Mouse (Mus musculus) erythroblast, embryonic 14.5 days (primary cell): Measurements from ENCODE around the gene Fam129a. TPM values are rescaled to one million over a fixed set of nuclear protein-coding genes. Genes with fewer than 3 reads are reported as not detected.

Source experiments
- H3K27me3 ChIP-seq: 2 replicates; pipeline ENCODE4 v1.6.1; 2012; ENCODE audit warnings: inconsistent platforms; ENCODE audit not compliant: control insufficient read depth
- H3K36me3 ChIP-seq: 2 replicates; pipeline ENCODE4 v1.6.1; 2012; ENCODE audit warnings: mild to moderate bottlenecking, inconsistent platforms; ENCODE audit not compliant: control insufficient read depth
- H3K4me1 ChIP-seq: 2 replicates; pipeline ENCODE4 v1.6.1; 2012; ENCODE audit warnings: inconsistent platforms; ENCODE audit not compliant: control insufficient read depth
- H3K4me3 ChIP-seq: replicated peaks from 2 replicates; pipeline ENCODE3; 2012; ENCODE audit warnings: moderate library complexity, mild to moderate bottlenecking, inconsistent platforms
- H3K9me3 ChIP-seq: 2 replicates; pipeline ENCODE4 v1.6.1; 2012; ENCODE audit warnings: low read length, inconsistent platforms, mixed read lengths; ENCODE audit not compliant: control insufficient read depth
- GATA1 ChIP-seq: IDR thresholded peaks from 2 replicates; pipeline ENCODE4 v1.6.1; 2012; ENCODE audit warnings: low read length, inconsistent platforms, mixed read lengths
- TAL1 ChIP-seq: IDR thresholded peaks from 3 replicates; pipeline ENCODE4 v1.6.1; 2012; ENCODE audit warnings: low read length, inconsistent platforms, mixed read lengths
- polyA plus RNA-seq: library from polyadenylated mRNA; stranded (reverse); fragments of >175 nt; gene quantifications from 2 replicates; pipeline ENCODE4 v1.2.3, GENCODE M21; 2012

Gene Fam129a
- polyA plus RNA-seq, 1 experiment: 0.06 TPM

GRCm38 (mm10) chr1:151754881-151755659 is 184.1 kb downstream of the Fam129a start, which contains the start of gene Edem3:
Gene Edem3 (plus strand): TSS chr1:151755371.
- no peaks in the 10 kb centered on the region for H3K9me3 ChIP-seq
- peak within 1 kb of the TSS; percentile 99 for H3K4me3 ChIP-seq
- H3K27me3 ChIP-seq: no peaks in the 10 kb centered on the region
- peaks cover 4% of the 10 kb centered on the region for H3K36me3 ChIP-seq
- TF ChIP-seq TAL1 (no peak), GATA1 (0 out of 2 replicates have a peak, but pooled peaks have one; percentile 9)
- peaks cover 43% of the 10 kb centered on the region for H3K4me1 ChIP-seq

DNA sequence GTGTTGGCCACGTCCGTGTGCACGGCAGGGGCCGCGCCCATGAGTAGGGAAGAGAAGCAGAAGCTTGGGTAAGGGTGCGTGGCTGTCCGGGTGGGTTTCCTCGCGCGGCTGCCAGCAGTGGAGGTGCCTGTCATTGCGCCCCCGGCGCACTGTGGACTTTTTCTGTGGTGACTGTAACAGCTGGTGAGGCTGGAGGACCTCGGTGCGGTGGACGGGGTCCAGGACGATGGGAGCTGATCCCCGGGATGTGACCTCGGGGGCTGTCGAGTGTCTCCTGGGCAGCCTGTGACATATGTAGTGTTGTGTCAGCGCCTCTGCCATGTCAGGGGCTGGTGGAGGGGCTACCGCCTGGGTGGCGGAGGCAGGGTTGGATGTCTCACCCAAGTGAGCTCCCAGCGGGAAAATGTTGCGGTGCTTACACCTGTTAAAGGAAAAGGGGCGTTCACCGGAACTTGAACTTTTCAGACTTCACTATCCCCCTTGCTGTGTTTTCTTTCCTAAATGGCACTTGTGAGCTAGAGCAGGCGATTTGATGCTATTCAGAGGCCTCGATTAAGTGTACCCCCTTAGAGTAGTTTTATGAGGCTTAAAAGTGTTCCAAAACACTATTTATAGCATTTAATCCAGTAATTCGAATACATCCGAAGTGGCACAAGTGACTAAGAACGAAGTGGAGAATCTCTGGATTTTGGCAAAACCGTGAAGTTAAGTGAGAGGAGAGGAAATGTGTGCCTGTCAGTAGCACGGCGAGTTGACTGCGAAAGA is 184.9 kb downstream of the Fam129a start:
- no peaks in the 10 kb centered on the region for H3K27me3 ChIP-seq

DNA sequence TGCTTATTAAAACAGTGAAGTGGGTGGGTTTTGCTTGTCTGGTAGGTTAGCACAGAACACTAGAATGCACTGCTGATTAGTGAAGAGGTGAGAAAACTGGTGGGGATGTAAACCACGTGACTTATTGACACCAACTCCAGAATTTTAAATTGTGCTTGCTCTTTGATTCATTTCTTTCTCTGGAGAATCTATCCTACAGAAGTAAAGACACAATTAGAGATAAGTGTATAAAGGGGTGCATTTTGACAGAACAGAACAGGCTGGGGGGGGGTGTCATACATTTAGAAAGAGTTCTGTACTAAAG is 185.4 kb downstream of the Fam129a start:
- H3K27me3 ChIP-seq: no peaks in the 10 kb centered on the region
- H3K9me3 ChIP-seq: no peaks in the 10 kb centered on the region
- peaks cover 43% of the 10 kb centered on the region for H3K4me1 ChIP-seq
- H3K36me3 ChIP-seq: peaks cover 13% of the 10 kb centered on the region
- peak overlapping the region; percentile 99 for H3K4me3 ChIP-seq
- TF ChIP-seq TAL1 (no peak), GATA1 (no peak)

More for the DNA sequence above, 184.9 kb downstream of the Fam129a start:
- Histone ChIP-seq H3K36me3 (peaks cover 8% of the 10 kb centered on the region), H3K4me3 (peak overlapping the region; percentile 99), H3K4me1 (peaks cover 43% of the 10 kb centered on the region), H3K9me3 (no peaks in the 10 kb centered on the region)
- no peak for TF ChIP-seq GATA1
- no peak for TF ChIP-seq TAL1

DNA sequence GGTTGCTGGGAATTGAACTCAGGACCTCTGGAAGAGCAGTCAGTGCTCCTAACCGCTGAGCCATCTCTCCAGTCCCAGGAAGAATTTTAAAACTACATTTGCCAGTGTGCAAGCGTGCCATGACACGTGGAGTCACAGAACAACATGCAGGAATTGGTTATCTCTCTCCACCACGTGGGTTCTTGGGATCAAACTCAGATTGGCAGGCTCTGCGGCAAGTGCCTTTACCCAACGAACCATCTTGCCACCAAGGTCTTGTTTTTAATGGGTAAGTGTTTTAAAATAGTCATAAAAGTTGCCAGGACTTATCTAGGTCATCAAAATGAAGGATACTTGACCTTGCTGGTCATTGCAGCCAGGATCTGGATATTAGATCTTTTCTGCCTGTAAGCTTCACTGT is 187.3 kb downstream of the Fam129a start:
- Histone ChIP-seq H3K36me3 (peaks cover 28% of the 10 kb centered on the region), H3K9me3 (no peaks in the 10 kb centered on the region), H3K4me1 (peaks cover 39% of the 10 kb centered on the region), H3K27me3 (no peaks in the 10 kb centered on the region), H3K4me3 (peak overlapping the region; percentile 5)
- TF ChIP-seq TAL1: no peak
- TF ChIP-seq GATA1: no peak; the same call in 1 of the 2 replicates

DNA sequence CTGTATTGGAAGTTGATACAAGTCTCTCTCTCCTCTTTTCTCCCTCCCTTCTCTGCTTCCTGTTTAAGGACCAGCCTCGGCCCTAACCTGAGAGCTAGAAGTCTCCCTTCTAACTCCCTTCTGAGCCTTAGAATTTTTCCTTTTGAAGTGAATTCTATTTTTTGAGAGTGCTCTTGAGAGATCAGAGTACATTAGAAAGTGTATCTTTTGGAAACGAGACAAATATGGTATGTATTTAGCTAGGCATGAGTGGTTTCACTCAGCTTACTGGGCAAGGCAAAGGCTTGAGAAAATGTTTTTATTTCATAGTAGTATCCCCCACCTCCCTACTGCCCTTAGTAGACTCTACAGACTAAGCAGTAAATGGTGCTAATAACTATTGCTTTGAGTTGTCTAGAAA is 188.0 kb downstream of the Fam129a start:
- no peak overlapping the region for H3K4me3 ChIP-seq
- H3K4me1 ChIP-seq: peaks cover 32% of the 10 kb centered on the region
- no peaks in the 10 kb centered on the region for H3K9me3 ChIP-seq
- H3K36me3 ChIP-seq: peaks cover 28% of the 10 kb centered on the region
- no peak for TF ChIP-seq TAL1
- TF ChIP-seq GATA1: no peak
- H3K27me3 ChIP-seq: no peaks in the 10 kb centered on the region

DNA sequence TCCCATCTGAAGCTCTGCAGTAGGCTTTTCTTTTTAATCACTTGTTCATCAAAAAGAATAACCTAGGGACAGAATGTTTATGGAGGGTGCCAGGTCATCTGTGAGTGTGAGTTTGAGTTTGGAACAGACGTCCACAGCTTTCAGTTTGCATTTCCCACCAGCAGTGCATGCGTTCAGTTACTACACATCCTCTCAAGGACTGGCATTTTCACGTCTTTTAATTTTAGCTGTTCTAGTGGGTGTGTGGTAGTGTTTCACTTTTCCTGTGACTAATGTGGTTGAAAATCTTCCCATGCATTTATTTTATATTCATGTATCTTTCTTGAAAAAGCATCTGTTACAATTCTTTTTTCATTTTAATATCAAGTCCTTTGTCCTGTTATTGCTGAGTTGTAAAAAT is 193.2 kb downstream of the Fam129a start:
- no peaks in the 10 kb centered on the region for H3K27me3 ChIP-seq
- H3K4me1 ChIP-seq: no peaks in the 10 kb centered on the region
- H3K4me3 ChIP-seq: no peak overlapping the region
- TF ChIP-seq GATA1 (no peak), TAL1 (no peak)
- H3K9me3 ChIP-seq: no peaks in the 10 kb centered on the region
- peaks cover 32% of the 10 kb centered on the region for H3K36me3 ChIP-seq

DNA sequence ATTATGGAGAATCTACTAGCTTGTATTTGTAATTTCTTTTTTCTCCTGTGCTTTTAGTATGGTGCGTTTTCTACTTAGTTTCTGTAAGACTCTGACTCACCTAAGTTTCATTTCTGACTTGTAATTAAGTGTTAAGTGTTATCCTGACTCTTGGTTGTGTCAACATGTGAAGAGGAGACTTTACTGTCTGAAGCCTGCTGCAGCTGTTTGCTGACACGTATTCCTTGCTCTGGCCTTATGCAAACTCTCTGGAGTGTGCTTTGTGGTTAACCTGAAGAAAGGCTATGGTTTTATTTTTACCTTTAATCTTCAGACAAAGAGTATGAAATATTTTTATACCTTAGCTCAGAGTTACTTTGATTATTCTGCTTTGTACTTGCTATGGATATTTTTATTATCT is 195.2 kb downstream of the Fam129a start:
- TF ChIP-seq TAL1 (no peak), GATA1 (no peak)
- H3K27me3 ChIP-seq: no peaks in the 10 kb centered on the region
- no peaks in the 10 kb centered on the region for H3K4me1 ChIP-seq
- H3K36me3 ChIP-seq: peaks cover 36% of the 10 kb centered on the region
- no peaks in the 10 kb centered on the region for H3K9me3 ChIP-seq
- no peak overlapping the region for H3K4me3 ChIP-seq

DNA sequence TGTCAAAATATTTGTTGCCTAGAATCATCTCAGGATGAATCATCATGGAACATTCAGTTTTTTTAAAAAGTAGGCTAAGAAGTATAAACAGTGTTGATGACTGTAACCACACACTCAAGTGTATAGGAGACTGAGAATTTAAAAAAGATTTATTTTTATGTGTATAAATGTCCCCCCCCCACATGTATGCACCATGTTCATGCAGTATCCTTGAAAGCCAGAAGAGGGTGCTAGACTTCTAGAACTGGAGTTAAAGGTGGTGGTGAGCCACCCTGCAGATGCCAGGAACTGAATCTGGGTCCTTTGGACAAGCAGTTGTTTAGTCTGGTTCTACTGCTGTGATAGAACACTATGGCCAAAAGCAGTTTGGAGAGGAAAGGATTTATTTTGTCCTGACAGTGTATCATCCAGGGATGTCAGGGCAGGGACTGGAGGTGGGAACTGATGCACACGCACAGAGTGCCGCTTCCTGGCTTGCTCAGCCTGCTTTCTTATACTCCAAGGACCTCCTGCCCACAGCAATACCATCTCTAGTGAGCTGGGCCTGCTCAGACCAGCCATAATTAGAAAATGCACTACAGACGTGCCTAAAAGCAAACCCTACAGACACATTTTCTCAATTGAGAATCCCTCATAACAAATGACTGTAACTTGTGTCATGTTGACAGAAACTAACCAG is 196.1 kb downstream of the Fam129a start:
- peaks cover 35% of the 10 kb centered on the region for H3K36me3 ChIP-seq
- H3K4me3 ChIP-seq: no peak overlapping the region
- no peaks in the 10 kb centered on the region for H3K27me3 ChIP-seq
- no peaks in the 10 kb centered on the region for H3K9me3 ChIP-seq
- no peak for TF ChIP-seq TAL1
- no peak for TF ChIP-seq GATA1
- no peaks in the 10 kb centered on the region for H3K4me1 ChIP-seq
